Mouse (Mus musculus) embryonic stem cell, embryonic (primary cell): Measurements from ENCODE around the gene Slc35c2.

Experiments
- CTCF ChIA-PET, 4 experiments: fragments of 300-600 bp in 2 of 4; fragments of 350-600 bp in 2 of 4; sonication (Branson Sonifier 250); formaldehyde crosslinking; loops; one replicate each; lab custom pipeline; 2022; ENCODE audit warnings: inconsistent platforms in 2 of 4; lab: Charles Lee
- POLR2A ChIA-PET, 4 experiments: fragments of 300-600 bp in 2 of 4; fragments of 350-600 bp in 2 of 4; sonication (Branson Sonifier 250); formaldehyde crosslinking; loops; one replicate each; lab custom pipeline; 2022; ENCODE audit warnings: antibody characterized with exemption in 4 of 4, inconsistent platforms in 1 of 4; lab: Charles Lee

The Slc35c2 gene

DNA sequence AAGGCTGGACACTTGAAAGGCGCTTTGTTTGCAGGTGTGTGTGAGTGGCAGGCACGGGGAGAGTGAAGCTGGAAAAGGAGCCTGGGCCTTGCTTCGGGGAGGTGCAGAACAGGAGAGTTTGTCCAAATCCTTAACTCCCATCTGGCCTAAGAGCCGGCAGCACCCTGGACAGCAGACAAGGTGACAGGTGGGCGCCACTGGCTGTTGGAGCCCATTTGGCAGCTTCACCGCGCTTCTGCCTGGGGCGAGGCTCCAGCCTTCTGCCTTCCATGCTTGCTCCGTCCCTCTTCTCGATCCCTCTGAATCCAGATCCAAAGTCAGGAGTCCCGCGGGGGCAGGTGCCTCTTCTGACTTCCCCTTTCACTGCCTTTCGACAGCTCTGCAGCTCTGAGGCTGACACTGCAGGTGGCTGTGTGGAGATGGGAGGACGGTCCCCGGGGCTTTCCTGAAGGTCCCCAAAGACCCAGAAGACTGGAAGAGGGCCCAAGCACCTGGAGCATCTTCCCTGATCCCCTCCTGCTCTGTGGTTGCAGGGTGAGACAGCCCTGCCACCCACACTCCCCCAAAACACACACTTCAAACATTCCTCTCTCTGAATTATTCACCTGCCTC, 48.0 kb downstream of the Slc35c2 start:
- CTCF ChIA-PET, result interaction anchor here in 1 of 4 experiments (2.1 kb wide), 1 partner anchor 278 kb away, joined by 6 read pairs; no protein-coding TSS in a partner anchor
- POLR2A ChIA-PET, result interaction anchor here in 1 of 4 experiments (1.1 kb wide), 1 partner anchor 24 kb away, joined by 3 read pairs; no protein-coding TSS in a partner anchor

DNA sequence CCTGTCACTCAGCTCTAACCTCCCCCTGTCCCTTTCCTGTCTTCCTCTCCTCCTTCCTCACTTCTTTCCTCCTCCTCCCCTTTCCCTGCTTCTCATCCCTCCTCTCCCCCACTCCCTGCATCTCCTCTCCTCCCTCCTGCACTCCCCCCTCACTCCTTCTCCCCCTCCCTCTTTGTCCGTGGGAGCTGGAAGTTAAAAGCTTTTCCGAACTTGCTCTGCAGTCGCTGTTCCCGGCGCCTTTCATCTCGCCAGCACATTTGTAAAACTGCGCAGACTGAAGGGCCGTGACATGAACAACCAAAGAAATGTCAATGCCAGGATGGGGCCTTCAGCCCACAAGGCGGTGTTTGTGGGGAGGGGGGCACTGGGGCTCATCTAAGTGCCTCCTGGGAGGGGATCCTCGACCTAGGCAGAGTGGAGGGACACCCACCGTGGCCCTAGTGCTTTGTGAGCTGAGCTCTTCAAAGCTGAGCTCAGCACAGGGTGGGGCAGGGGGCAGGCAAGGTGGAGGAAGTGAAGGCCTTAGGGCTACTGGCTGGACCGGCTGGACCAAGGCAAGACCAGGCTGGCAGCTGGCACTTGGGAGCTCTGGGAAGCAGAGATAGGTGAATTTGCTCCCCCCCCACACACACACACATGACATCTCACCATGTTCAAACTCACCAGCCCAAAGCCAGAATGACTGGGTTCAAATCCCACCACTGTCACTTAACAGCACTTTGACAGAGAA, 49.1 kb downstream of the Slc35c2 start:
- POLR2A ChIA-PET, result interaction anchor here in 2 of 4 experiments (0.6 to 1.1 kb wide), 3 partner anchors 23 to 1230 kb away, joined by 3 to 5 read pairs (median 3); no protein-coding TSS in a partner anchor
- CTCF ChIA-PET, result interaction anchor here in 1 of 4 experiments (1.1 to 2.1 kb wide), 2 partner anchors 111 to 277 kb away, joined by 3 to 6 read pairs; no protein-coding TSS in a partner anchor

DNA sequence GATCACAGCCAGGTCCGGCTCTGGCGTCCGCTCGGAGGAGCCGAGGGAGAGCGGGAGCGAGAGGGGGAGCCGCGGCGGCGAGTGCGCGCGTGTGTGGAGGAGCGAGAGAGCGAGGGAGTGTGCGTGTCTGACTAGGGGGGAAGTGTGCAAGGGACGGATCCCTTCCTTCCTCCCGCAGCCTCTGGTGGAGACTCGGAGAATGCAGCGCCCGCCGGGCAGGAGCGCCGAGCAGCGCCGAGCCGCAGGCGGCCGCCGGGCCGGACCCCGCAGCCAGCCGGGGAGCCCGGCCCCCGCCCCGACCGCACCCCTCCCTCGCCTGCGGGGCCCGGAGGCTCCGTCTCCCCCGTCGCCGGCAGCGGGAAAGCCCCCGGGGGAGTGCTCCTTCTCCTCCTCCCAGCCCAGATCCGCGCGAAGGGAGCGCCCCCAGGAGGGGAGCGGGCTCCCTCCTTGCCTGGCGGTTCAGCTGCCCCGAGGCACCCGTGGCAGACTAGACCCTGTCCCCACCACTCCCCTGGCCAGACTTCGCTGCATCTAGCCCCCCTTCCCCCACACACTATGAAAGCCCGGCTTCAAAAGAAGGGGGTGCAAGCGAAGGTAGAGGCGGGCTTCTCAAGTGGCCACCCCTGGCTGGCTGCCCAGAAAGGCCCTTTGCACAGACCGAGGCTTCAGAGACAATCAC, 52.9 kb downstream of the Slc35c2 start, which contains the start of gene Cdh22:
TSS of gene Cdh22 (minus strand) at position 241 of the 679 bp plus-strand sequence.
- ChIA-PET POLR2A (interaction anchor here in 3 of 4 experiments (0.6 to 1.4 kb wide), 3 partner anchors 11 to 93 kb away, joined by 3 read pairs; no protein-coding TSS in a partner anchor), CTCF (interaction anchor here in 3 of 4 experiments (0.5 to 1.3 kb wide), 11 partner anchors 12 to 222 kb away, joined by 3 to 12 read pairs (median 3); no protein-coding TSS in a partner anchor)

DNA sequence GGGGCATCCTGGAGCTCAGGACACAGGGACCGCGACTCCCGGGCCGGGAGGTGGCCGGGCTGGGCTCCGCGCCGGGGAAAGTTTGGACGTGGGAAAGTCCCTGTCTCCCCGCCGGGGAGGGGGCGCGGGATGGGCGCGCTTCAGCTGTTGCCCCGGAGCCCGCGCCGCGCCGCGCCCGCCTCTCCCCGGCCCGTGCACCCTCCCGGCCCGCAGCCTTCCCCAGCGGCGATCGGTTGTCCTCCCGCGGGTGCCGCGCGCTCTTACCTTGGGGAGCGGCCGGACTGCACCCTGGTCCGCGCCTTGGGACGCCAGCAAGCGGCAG, 53.4 kb downstream of the Slc35c2 start:
- CTCF ChIA-PET, result interaction anchor here in 3 of 4 experiments (0.5 to 1.5 kb wide), 11 partner anchors 13 to 222 kb away, joined by 3 to 7 read pairs (median 3); no protein-coding TSS in a partner anchor
- POLR2A ChIA-PET, result interaction anchor here in 2 of 4 experiments (0.6 to 1.4 kb wide), 2 partner anchors 10 to 93 kb away, joined by 3 read pairs; no protein-coding TSS in a partner anchor

DNA sequence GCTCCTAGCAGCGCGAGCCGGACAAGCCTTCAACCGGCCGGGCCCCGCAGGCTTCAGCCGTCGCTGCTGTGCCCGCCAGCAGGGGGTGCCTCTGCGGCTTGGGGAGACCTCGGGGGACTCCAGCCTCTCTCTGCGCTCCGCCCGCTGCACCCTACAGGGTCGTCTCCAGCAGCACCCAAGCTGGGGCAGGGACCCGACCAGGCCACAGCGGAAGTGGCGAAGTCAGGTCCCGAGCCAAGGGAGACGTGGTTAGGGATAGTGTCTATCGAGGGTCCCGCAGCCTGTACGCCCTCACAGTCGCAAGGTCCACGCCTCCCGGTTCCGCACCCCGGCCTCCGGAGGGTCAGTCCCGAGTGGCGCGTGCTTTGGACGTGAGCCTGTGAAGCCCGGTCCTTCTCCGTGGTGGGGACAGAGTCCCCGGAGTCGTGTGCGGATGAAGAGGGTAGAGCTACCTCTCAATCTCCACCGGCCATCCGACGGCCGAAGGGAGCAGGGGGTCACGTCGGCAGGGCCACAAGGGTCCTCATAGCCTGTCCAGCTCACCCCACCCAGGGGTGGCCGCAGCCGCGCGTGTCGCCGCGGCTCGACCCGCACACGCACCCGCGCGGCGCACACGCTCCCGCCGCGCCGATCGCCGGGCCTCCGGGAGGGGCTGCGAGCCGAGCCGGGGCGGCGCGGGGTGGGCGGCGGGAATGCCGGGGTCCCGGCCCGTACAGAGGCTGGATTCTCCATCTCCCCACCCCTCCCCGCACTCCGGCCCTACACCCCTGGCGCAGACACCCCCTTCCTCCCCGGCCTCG, 54.0 kb downstream of the Slc35c2 start:
- CTCF ChIA-PET, result interaction anchor here in 3 of 4 experiments (0.5 to 1.5 kb wide), 12 partner anchors 12 to 265 kb away, joined by 3 to 7 read pairs (median 3); no protein-coding TSS in a partner anchor
- POLR2A ChIA-PET, result interaction anchor here in 2 of 4 experiments (0.6 to 1.4 kb wide), 4 partner anchors 9 to 92 kb away, joined by 3 to 5 read pairs (median 3); no protein-coding TSS in a partner anchor

DNA sequence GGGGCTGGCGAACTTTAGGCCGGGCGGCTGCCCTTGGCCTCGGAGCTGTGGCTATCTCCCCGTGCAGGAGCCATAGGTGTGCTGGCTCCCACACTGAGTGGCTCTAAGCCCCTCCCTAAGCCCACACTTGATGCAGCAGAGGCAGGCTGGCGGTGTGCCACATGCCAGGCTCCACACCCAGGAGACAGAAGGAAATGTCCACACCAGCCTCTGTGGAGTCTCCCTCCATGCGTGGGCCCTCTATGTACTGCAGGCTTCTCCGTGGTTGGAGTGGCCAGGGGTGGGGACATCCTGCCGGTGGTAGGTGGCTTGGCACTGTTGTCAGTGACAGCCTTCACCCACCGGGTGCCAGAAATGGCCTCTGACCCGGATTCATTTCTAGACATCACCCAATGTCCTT, 58.6 kb downstream of the Slc35c2 start:
- ChIA-PET CTCF (no interaction called here), POLR2A (no interaction called here)
